Mouse (Mus musculus): ENCODE results near the gene Cog4.

DNA sequence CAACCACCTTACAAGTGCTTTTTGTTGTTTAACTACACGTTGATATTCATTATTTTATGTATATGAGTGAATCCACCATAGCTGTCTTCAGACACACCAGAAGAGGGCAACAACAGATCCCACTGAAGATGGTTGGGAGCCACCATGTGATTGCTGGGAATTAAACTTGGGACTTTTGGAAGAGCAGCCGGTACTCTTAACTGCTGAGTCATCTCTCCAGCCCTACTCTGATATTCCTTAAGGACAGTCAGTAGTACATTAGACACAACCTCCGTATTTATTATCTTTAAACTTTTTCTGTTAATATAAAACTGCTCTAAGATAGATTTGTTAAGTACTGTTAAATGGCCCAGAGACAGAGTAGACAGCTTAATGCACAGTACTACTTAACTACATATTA lies 14.4 kb upstream of the Cog4 start:
- TF ChIP-seq CTCF (IDR thresholded peaks at IDR 0.05; ENCODE audit: borderline replicate concordance, insufficient read depth, low read depth, low read length), result no peak
- no peak for TF ChIP-seq POLR2A (IDR thresholded peaks at IDR 0.05; ENCODE audit: borderline replicate concordance, insufficient read depth, low read length)
